Mouse (Mus musculus) brain, embryonic 14.5 days (tissue): Measurements from ENCODE around the gene Ssbp1. TPM values are rescaled to one million over a fixed set of nuclear protein-coding genes. Genes with fewer than 3 reads are reported as not detected.

Experiments used
- DNase-seq: peaks from one replicate; pipeline ENCODE4 v3.0.0-alpha.2; 2011; ENCODE audit warnings: low read depth
- CTCF ChIP-seq: fragments of 200-500 bp; IDR thresholded peaks from 2 replicates; pipeline ENCODE4 v1.5.1; 2012; ENCODE audit warnings: inconsistent platforms, mild to moderate bottlenecking, moderate library complexity, borderline replicate concordance; ENCODE audit not compliant: insufficient read depth, insufficient read length; ENCODE audit errors: extremely low read depth
- POLR2A ChIP-seq: fragments of 200-500 bp; IDR thresholded peaks from 2 replicates; pipeline ENCODE4 v1.6.1; 2012; ENCODE audit warnings: mild to moderate bottlenecking, inconsistent platforms, borderline replicate concordance; ENCODE audit not compliant: poor library complexity, insufficient read depth, insufficient read length, severe bottlenecking; ENCODE audit errors: extremely low read depth
- polyA plus RNA-seq: library from polyadenylated mRNA; depleted of rRNA; stranded (reverse); fragments of >200 nt; gene quantifications from 2 replicates; pipeline ENCODE4 v1.2.3, GENCODE M21; 2012; rRNA removed

The Ssbp1 gene
- polyA plus RNA-seq, 1 experiment, result 62.9 TPM

DNA sequence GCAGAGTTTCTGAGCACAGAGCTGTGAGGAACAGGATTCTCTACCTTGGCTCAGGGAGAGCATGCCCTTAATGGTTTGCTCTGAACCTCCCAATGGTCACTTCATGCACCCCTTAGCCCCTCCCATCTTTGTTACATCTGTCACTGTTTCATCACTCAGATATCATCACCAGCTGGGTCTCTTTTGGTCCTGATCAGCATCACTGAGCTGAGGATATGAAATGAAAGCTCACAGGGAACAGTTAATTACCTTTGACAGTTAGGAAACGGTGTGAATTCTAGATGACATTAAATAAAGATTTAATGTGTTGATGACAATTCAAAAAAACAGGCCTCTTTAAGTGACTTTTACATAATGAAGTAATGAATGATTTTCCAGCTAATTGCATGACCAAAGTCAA is 48.3 kb downstream of the Ssbp1 start, which contains the start of gene Prss37:
TSS of gene Prss37 (minus strand) at position 101 of the 400 bp plus-strand sequence.
- no peak for TF ChIP-seq POLR2A
- no peak for TF ChIP-seq CTCF
- no peak for DNase-seq

Other genes with a start within 250 kb of the Ssbp1 start
- 30.0 and 33.2 TPM in 2 replicates for gene Agk, start 146.2 kb upstream of the Ssbp1 start, polyA plus RNA-seq
- gene E330009J07Rik, start 35.2 kb upstream of the Ssbp1 start, polyA plus RNA-seq, result 17.8 and 26.4 TPM in 2 replicates
- 0.13 and 0.14 TPM in 2 replicates for gene Wee2, start 32.3 kb upstream of the Ssbp1 start, polyA plus RNA-seq
- 0.23 and 0.25 TPM in 2 replicates for gene Tas2r137, start 19.9 kb downstream of the Ssbp1 start, polyA plus RNA-seq
- 0.27 and 0.49 TPM in 2 replicates for gene Tas2r108, start 22.2 kb downstream of the Ssbp1 start, polyA plus RNA-seq
- not detected in 2 replicates for gene Prss37, start 48.2 kb downstream of the Ssbp1 start, polyA plus RNA-seq
- not detected in 2 replicates for gene Olfr461, start 83.7 kb downstream of the Ssbp1 start, polyA plus RNA-seq
- 0.26 and 0.27 TPM in 2 replicates for gene Olfr460, start 98.1 kb downstream of the Ssbp1 start, polyA plus RNA-seq
- gene Clec5a, start 114.5 kb downstream of the Ssbp1 start, polyA plus RNA-seq, result 0.21 and 0.55 TPM in 2 replicates
- gene Tas2r138, start 142.0 kb downstream of the Ssbp1 start, polyA plus RNA-seq, result not detected in 2 replicates
- gene Mgam, start 157.5 kb downstream of the Ssbp1 start, polyA plus RNA-seq, result 0.03 and 0.10 TPM in 2 replicates